Mouse (Mus musculus) erythroid progenitor cell, adult 5-6 weeks (primary cell): ENCODE results near the gene Popdc3. TPM values are rescaled to one million over a fixed set of nuclear protein-coding genes. Genes with fewer than 3 reads are reported as not detected.
"Not testable (repeated sequence)": the region's sequence is repeated elsewhere in the genome, so short reads cannot be mapped to it uniquely, and the experiment has no call there.

Source experiments
- ATAC-seq: replicated peaks from 2 replicates; pipeline ENCODE4 v1.8.0; 2016; ENCODE audit warnings: moderate number of reproducible peaks, mild to moderate bottlenecking, moderate TSS enrichment, inconsistent platforms; ENCODE audit not compliant: poor library complexity, low FRiP score, severe bottlenecking
- total RNA-seq, 2 experiments: library from RNA; stranded (forward) in 1 of 2; stranded (reverse) in 1 of 2; fragments of 150-400 nt in 1 of 2; fragments of 186-747, 209-891 nt in 1 of 2; gene quantifications; 2 replicates each; pipeline versions ENCODE4 v1.2.3 to v1.2.4; 2015 to 2017; ENCODE audit warnings: low replicate concordance in 2 of 2

The Popdc3 gene
- total RNA-seq, 2 experiments from 2014 or later: not detected

DNA sequence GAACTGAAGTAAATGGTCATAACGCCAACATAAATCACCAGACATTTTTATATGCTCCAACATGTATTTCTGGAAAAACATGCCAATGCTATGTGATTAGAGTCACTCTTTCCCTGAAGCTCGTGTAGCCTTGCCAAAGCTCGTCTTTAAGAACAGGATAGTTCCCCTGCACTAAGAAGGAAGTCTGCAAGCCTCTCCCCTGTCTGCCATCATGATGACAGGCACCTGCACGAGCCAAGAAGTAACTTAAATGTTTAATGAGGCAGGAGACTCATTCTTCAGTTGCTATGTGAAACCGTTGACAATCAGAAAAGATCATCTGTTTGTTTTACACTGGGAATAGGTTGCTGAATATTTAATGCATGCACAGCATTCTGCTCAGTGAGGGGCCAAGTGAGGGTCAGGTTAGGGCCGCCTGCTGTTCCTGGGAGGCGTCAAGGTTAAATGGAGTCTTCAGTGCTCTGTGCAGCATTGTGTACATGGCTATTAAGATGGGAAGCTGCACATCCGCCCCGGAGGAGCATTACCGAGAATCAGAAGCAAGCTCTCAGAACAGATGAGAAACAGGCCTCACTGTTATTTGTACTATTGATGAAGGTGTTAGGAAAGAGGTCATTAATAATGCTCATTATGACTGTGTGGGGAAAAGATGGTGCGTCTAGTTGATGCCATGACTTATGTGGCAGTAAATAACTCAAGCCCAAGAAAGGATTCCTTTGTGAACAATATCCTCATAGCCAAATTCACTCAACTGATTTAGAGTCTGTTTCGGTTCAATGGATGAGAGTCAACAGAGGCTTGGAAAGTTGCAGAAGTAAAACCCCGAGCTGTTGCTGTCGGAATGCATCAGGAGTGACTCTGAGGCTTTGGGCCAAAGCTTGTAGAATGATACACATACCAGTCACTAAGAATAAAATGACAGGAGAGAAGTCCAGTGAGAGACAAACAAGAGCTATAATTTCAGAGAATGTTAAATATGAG lies 15.7 kb downstream of the Popdc3 start:
- no peak for ATAC-seq

DNA sequence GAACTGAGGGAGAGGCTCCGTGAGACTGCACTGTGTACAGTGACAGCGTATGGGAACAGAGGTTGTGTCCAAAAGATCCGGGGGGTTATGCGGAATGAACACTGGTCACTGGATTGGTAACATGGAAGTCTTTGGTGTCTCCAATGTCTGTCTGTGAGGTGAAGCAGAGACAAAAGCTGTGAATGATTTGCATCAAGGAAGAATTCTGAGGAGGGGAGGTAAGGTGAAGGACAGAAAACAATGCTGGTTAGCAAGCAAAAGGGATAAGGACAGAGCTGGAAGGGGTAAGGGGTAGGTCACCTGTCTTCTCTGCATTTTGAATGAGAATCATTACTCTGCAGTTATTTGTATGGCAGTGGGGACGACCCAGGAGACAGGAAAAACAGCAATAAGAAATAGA lies 16.6 kb downstream of the Popdc3 start:
- no peak for ATAC-seq

DNA sequence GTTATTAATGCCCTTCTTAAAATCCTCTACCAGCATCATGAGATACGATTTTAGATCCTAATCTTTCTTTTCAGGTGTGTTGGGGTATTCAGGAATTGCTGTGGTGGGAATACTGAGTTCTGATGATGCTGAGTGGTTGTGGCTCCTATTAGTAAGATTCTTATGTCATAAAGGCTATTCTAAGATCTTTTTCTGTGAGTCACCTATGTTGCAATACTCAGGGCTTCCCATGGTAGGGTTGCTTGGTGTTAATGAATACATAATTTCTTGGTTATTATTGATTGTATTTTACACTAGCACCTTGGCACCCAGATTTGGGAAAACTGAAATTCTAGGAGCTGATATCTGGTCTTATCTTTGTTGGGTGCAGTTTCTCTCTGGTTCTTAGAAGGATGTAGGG lies 26.7 kb downstream of the Popdc3 start:
- no peak for ATAC-seq

DNA sequence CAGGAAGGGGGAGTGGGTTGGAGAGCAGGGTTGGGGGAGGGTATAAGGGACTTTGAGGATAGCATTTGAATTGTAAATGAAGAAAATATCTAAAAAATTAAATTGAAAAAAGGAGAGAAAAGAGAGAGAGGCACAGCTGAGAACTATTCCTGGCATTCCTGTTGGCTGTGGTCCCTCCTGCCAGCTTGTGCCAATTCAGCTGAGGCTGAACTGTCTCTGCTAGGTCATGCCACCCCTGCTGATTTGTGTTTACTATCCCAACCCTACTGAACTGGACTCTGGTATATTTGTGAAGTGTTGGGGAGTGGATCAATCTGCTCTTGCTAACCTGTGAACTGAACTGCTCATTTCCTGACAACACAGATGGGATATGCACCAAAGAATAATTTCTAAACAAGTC lies 32.3 kb downstream of the Popdc3 start:
- no peak for ATAC-seq

DNA sequence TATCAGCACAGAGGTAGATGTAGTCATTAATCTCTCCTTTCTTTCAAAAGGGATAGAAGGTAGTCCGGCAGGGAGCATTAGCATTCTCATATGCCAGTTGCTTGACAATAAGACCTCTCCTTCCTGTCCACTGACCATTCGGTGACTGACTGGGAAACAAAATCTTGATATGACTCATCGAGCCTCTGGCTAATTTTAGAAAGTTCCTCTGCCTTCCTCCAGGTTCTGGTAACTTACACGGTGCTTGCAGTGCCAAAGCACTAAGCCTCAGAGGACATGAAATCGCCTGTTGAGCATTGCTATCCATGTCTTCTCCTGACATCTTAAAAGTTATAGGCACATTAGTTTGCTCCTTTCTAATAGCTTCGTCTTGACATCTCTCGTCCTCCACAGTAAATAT lies 38.8 kb downstream of the Popdc3 start:
- no peak for ATAC-seq

DNA sequence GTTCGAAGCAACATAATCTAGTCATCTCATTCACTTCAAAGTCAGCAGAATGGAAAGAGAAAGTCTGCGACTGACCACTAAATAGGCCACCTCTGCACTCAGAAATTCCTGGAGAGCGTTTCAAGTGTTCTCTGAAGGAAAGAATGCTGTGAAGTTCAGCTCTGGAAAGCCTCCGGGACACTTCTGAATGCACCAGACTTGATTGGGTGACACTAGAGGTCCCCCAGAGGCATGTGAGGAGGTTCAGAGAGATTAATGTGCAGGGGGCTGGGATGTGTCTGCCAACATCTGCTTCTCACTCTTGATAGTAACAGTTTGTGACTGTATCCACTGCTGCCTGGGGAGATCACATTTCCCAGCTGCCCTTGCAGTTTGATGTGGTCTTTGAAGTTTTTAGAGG lies 52.1 kb downstream of the Popdc3 start:
- ATAC-seq: no peak

DNA sequence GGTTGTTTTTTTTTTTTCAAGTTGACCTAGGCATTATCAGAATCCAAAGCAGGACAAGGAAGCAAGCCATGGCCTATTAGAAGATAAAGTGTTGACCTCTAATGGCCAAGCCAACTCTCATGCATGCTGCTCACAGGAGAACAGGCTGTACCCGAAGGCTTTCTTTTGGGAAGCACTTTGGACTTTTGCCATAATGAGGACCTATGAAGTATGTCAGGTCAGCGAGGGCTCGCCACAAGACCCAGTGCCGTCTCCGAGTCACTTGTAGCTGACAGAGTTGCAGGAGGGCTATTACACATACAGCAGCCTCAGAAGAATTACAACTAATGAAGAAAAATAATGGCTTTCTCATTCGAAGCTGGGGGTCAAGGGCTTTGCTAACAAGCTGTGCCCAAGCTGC lies 55.5 kb downstream of the Popdc3 start:
- ATAC-seq: no peak

DNA sequence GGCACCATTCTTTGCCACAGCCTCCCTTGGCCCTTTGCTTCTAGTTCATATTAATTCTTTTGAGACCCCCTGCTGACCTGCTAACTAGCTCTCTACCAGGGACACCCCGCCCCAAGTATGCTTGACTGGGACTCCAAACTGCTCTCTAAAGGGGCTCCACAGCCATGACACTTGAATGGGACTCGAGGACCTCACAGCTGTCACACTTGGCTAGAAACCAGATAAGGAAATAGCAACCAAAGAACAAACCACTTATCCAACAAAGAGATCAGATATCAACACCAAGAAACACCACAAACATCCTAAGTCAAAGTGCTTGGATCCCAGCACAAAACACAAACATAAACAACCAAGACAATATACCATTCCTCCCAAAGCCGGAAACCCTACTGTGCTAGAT lies 58.4 kb downstream of the Popdc3 start:
- ATAC-seq: no peak

DNA sequence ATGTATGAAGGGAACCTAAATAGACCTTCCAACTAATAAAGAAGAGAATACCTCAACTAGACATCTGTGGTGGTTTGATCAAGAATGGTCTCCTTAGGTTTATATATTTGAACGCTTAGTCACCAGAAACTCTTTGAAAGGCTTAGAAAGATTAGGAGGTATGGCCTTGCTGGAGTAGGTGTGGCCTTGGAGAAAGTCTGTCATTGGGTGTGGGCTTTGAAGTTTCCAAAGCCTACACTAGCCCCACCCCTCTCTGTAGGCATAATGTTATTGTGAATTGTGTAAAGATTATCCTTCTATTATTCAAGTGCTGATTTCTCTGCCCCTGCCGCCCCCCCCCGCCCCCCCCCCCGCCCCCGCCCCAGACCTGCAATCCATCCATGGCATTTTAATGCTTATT lies 59.6 kb downstream of the Popdc3 start:
- no peak for ATAC-seq

DNA sequence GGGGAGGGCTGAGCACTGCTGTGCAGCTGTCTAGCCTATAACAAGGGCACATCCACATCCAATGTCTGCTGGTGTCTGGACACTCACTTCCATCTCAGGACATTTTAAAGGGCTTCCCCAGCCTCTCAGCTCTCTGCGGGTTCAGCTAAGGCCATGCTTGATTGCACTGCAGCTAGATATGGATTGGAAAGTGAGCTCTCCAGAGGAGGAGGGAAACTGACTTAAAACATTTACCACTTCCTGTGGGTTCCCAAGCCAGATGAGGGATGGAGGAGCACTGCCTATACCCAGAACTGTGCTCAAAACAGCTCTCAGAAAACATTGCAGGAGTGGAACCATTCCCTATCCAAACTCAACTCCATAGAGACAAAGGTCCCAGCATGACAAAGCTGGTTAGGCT lies 82.6 kb downstream of the Popdc3 start:
- ATAC-seq: no peak

DNA sequence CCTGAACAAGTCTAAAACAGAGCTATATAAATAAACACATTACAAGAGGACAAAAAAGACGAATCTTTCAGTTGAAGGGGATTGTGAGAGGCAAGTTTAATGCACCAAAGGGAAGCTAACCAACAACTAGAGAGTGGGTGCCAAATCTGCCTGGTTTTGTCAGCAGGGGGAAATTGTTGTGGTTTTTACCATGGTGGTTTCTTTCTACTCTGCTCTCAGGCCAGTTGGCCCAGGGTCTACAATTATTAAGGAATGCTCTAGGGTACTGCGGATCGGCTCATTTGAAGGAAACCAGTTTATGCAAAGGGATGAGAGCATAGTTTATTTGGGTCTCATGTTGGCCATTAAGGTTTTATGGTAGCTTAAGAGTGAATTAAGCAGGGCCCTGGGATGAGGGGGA lies 84.2 kb downstream of the Popdc3 start:
- ATAC-seq: no peak

DNA sequence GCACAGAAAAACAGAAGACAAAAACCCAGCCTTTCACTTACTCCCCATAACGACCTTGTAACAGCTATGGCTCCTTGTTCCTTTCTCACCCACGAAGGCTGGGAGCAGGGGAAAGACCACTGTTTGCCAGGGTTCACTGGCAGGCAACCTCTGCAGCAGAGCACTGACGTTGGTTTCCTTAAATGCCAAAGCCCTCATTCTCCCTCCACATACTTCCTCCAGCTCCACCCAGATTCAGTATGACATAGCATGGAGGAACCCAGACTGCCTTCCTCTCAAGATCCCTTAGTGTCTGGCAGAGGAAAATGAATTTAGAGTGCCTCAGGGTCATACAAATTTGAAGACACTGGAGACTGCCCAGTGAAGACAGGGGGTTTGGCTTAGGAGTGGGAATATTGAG lies 98.6 kb downstream of the Popdc3 start:
- ATAC-seq: no peak

DNA sequence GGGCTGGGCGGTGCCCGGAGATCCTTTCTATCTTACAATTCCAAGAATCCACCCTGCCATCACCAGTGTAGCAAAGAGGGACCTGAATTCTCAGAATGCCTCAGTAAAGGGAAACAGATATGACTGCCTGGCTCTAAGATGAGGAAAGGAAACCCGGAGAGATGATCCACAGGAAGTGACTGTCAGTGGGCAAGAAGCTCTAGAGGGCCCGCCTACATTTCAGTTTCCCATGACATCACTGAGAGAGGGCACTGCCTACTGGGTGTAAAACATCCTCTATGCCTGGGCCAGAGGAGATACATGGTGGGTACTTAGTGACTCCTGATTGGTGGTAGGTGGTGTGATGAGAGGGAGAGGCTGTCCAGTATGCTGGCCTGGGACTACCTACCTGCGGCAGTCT lies 99.1 kb downstream of the Popdc3 start:
- ATAC-seq: no peak

DNA sequence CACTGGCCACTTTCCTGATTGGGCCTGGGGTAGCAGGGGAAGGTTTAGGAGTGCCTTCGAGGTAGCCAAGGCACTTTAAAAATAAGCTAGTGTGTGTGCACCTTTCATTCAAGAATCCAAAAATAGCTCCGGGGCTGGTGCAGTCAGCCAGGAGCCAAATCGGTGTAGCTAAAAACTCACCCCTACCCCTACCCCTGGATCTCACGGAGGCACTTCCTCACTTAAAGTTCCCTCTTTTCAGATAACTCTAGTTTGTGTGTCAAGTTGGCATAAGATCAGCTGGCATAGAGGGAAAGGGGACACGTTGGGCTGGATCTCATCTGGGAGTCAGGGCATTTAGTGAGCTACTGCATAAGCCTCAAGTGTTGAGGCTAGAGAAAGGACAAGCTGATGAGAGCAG lies 107.8 kb downstream of the Popdc3 start:
- no peak for ATAC-seq

DNA sequence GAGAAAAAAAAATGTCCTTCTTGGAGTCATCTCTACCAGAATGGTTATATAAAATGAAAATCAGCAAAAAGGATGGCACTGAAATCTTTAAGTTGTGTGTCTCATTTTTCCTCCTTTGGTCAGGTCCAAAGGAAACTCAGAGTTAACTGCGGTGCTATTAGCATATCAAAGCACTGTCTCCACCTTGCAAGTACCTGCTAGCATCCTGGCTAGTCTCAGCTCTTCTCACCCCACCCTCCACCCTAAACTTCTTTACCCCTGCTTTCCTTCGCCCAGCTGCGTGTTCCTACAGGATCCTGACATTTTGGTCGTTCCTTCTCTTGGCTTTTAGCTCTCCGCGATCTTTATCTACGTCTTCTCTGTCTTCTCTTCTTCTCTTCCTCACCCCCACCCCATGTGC lies 110.5 kb downstream of the Popdc3 start:
- ATAC-seq: no peak

DNA sequence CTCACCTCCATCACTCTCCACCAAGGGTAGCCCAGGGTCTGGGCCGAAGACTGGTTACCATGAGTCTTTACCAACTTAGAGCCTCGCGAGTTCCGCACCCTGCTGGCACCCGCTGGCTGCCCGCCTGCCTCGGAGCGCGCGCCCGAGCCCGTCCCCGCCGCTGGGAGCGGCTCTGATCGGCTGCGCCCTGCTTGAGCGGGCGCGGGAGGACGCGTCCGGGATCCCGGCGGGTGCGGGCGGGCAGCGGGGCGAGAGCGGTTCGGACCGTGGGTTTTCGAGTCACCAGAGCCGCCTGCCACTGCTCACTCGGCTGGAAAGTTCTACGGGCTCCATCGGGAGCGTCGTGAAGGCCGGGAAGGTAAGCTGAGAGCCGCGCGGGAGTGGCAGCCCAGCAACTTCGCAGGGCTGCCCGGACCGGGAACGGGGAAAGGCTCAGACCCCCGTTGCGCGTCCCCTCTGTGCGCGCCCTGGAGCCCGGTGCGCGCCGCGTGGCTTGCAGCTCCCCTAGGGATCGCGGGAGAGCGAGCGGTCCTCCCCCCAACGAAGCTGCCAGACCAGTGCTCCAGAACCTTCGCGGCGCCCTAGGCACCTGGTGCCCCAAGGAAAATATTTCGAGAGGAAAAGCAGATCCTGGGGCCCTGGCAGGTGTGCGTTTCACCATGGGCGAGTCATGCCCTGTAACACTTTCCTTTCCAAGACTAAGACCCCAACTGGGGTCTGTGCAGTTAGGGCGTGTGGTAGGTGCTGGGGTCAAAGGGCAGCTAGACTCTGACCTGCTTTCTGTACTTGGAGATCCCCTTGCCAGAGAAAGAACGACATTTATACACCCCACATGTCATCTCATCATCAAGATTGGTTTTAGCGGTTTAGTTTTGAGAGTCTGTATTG lies 111.6 kb downstream of the Popdc3 start:
- ATAC-seq: no peak

DNA sequence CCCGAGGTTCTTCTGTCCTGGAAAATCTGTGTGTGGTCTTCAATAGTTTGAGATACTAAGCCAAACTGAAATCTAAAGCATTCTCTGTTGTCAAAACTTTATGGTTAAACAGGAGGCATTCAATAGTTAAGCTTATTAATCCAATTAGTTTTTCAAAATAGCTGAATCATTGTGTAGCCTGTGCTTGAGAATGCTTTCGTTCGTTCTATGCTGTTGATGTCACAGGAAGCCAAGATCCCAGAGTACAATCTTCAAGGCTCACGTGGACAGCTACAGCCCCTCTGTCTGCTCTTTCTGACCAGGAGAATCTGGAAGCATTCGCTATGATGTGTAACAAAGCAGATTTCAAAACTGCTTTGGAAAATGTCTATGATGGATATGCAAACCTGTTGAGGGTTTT lies 112.7 kb downstream of the Popdc3 start:
- ATAC-seq: no peak

DNA sequence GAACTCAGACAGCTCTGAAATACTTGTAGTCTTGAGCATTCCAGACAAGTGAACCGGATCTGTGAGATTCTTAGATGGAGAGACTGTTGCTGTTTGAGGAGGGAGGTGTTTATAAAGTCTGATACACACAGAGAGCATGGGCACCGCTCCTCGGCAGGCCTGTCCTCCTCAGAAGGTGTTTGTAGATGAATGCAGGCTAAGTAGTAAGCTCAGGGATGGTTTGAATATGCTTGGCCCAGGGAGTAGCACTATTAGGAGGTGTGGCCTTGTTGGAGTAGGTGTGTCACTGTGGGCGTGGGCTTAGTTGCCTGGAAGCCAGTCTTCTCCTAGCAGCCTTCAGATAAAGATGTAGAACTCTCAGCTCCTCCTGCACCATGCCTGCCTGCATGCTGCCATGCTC lies 114.3 kb downstream of the Popdc3 start:
- ATAC-seq: not testable (repeated sequence)

DNA sequence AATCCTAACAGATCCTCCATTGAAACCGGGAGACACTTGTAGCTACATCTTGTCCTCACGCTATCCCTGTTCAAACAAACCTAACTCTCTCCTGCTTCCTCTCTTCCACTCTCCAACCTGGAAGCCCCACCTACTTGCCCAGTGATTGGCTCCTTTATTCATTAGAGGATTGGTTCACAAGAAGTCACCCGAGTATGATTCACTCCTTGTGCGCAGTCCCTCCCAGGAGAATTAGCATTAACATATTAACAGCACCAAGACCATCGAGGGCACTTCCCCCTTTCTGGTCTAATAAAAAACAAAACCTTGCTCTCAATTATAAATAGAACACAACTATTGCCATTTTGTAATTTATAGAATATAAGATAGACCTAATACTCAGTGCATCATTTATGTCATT lies 117.2 kb downstream of the Popdc3 start:
- no peak for ATAC-seq

DNA sequence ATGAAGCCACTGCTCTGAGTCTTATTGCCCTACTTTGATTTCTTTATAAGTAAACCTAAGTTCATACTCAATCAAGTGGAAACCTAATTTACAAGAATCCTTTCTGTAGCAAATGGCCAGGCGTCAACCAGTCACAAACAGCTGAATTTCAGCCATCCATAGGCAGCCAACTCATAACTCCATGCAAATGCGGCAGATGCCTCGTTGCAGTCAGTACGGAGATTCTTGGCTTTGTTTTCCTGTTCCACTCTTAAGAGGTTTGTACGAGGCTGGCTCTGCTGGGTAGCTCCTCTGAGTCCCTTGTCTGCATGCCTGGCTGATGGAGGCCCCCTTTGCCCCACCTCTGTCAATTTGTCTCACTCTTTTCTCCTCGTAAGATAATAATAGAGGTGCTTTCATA lies 120.6 kb downstream of the Popdc3 start:
- no peak for ATAC-seq

DNA sequence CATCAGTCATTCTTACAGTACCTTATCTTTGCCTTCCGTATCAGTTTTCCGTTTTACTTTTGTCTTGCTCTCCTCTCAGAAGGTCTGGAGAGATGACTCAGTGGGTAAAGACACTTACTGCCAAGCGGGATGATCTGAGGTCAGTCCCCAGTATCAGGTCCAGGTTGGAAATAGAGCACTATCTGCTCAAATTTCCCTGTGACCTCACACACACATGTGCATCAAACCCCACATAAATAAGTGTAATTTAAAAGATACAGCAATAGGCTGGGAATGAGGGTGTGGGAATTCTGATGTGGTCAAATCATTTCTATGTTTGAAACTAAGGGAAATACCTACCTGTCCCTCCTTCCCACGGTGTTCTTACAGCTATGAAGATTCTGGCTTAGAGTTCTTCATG lies 121.6 kb downstream of the Popdc3 start:
- no peak for ATAC-seq
